Mouse (Mus musculus) heart, postnatal 0 days (tissue): ENCODE measurements around the gene Rbfox1. TPM values are rescaled to one million over a fixed set of nuclear protein-coding genes. Genes with fewer than 3 reads are reported as not detected.

Experiments
- ATAC-seq: fragments of 200-750 bp; cut with Nextera tagmentation; 2 replicates; pipeline ENCODE4 v1.8.0; 2017; ENCODE audit warnings: low read depth, moderate number of reproducible peaks, moderate library complexity; ENCODE audit not compliant: insufficient read depth
- DNase-seq: peaks from one replicate; pipeline ENCODE4 v3.0.0-alpha.2; 2016; ENCODE audit warnings: low spot score
- H3K27ac ChIP-seq: fragments of 300-500 bp; sonication (generic); 2 replicates; pipeline ENCODE4 v1.5.1; 2014; ENCODE audit warnings: low read depth, mild to moderate bottlenecking
- H3K27me3 ChIP-seq: fragments of 300-500 bp; sonication (generic); 2 replicates; pipeline ENCODE4 v1.6.1; 2014; ENCODE audit warnings: low read length, mixed read lengths; ENCODE audit not compliant: control insufficient read depth, insufficient read depth
- H3K36me3 ChIP-seq: fragments of 300-500 bp; sonication (generic); replicated peaks from 2 replicates; pipeline ENCODE4 v1.6.1; 2014; ENCODE audit warnings: low read length, mixed read lengths; ENCODE audit not compliant: control insufficient read depth, insufficient read depth
- H3K4me1 ChIP-seq: fragments of 300-500 bp; sonication (generic); 2 replicates; pipeline ENCODE4 v1.6.1; 2014; ENCODE audit warnings: antibody characterized with exemption; ENCODE audit not compliant: control insufficient read depth, insufficient read depth
- H3K4me2 ChIP-seq: fragments of 300-500 bp; sonication (generic); 2 replicates; pipeline ENCODE4 v1.6.1; 2014; ENCODE audit warnings: low read depth, mild to moderate bottlenecking, low read length, moderate library complexity
- H3K4me3 ChIP-seq: fragments of 300-500 bp; sonication (generic); 2 replicates; pipeline ENCODE4 v1.5.1; 2014; ENCODE audit warnings: low read depth, low read length
- H3K9ac ChIP-seq: fragments of 300-500 bp; sonication (generic); replicated peaks from 2 replicates; pipeline ENCODE4 v1.6.1; 2014; ENCODE audit warnings: low read depth, low read length, mixed read lengths
- H3K9me3 ChIP-seq: fragments of 300-500 bp; sonication (generic); replicated peaks from 2 replicates; pipeline ENCODE4 v1.6.1; 2016; ENCODE audit warnings: low read length; ENCODE audit not compliant: control insufficient read depth
- CTCF ChIP-seq: IDR thresholded peaks from 2 replicates; pipeline ENCODE4 v1.5.1; 2016; ENCODE audit warnings: antibody characterized with exemption, control low read depth, low read depth
- EP300 ChIP-seq: IDR thresholded peaks from 2 replicates; pipeline ENCODE4 v1.6.1; 2016; ENCODE audit warnings: antibody characterized with exemption, low read depth
- WGBS: fragments of 180-500 bp; shearing (Covaris S2); extraction: QIAGEN DNeasy Blood & Tissue Kit; methylation state at CpG from one replicate; pipeline ENCODE4 v1.1.7; 2014; 5-methylcytosine and 5-hydroxymethylcytosine counted together
- polyA plus RNA-seq: library from polyadenylated mRNA; unstranded; fragments of >200 nt; fragmentation: Nextera tagmentation; extraction: Ambion mirVana; gene quantifications from 2 replicates; pipeline ENCODE4 v1.2.1, GENCODE M21; 2015
- total RNA-seq: library from RNA; depleted of rRNA; stranded (reverse); fragments of >200 nt; gene quantifications from 2 replicates; pipeline ENCODE4 v1.2.3, GENCODE M21; 2014; ENCODE audit warnings: low replicate concordance

The Rbfox1 gene
- total and polyA plus RNA-seq, 2 experiments from 2014 or later: 6.0 to 15.3 TPM

DNA sequence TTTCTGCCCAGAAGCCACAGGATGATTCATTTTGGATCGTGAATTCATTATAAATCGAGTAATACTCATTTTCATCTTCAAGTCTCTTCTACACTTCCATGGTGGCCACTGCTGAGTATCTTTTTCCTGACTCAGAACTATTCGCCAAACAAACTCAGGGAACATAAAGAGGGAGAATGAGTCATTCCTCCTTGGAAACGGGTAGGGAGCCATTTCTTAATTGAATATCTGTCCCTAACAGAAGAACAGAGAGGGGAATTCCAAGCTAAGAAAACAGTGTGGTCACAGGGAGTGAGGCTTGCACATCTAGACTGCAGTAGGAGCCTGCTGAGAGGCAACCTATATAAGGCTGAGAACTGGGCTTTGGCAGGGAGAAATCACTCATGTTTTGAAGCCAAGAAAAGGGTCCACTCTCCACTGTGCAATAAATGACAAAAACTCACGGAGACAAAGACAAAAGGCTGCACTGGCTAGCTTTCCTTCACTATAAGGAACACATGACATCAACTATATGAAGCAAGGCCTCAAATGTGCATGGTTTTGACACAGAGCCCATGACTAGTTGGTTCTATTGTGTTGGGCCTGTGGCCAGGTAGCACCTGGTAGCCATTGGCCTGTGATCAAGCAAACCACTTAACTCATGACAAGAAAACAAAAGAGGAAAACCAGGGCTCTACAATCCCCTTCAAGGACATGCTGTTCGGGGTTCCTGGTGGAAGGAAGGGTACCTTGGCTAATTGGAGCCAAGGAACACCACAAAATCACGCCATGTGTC, 386.6 kb downstream of the Rbfox1 start:
- no peak for TF ChIP-seq EP300
- no peak for TF ChIP-seq CTCF
- no peak overlapping the region for H3K27ac ChIP-seq
- no peak overlapping the region for H3K4me3 ChIP-seq
- DNase-seq (no peak), ATAC-seq (no peak)
- no peak overlapping the region for H3K9ac ChIP-seq
- WGBS: 61% methylated on average over 7 of the region's 7 CpGs
- H3K4me1 ChIP-seq: no peaks in the 10 kb centered on the region
- no peaks in the 10 kb centered on the region for H3K27me3 ChIP-seq
- H3K36me3 ChIP-seq: no peaks in the 10 kb centered on the region
- H3K4me2 ChIP-seq: no peak overlapping the region
- no peaks in the 10 kb centered on the region for H3K9me3 ChIP-seq

DNA sequence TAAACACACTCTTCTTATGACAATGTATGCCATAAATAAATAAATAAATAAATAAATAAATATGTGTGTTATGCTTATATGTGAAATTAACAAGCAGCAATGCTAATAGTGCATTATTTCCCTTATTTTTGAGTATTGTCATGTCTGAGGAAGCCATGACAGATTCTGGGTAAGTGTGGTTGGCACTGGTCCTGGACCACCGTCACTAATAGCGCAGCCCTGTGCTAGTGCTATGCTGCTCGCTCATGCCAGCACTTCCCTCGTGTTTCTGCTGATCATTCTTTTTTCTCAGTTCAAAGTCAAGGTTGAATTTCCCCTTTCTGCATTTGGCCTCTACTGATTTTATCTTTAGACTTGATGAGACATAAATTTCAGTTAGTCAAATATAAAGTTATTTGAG, 398.3 kb downstream of the Rbfox1 start:
- no peaks in the 10 kb centered on the region for H3K4me1 ChIP-seq
- WGBS: 83% methylated on average over 4 of the region's 4 CpGs
- no peaks in the 10 kb centered on the region for H3K36me3 ChIP-seq
- no peaks in the 10 kb centered on the region for H3K9me3 ChIP-seq
- H3K27me3 ChIP-seq: no peaks in the 10 kb centered on the region
- H3K27ac ChIP-seq: no peak overlapping the region
- H3K4me3 ChIP-seq: no peak overlapping the region
- H3K4me2 ChIP-seq: no peak overlapping the region
- ATAC-seq (no peak), DNase-seq (no peak)
- TF ChIP-seq EP300: no peak
- TF ChIP-seq CTCF: no peak
- no peak overlapping the region for H3K9ac ChIP-seq

GRCm38 (mm10) chr16:6284317-6284716, 399.2 kb downstream of the Rbfox1 start:
- no peak overlapping the region for H3K9ac ChIP-seq
- no peak for TF ChIP-seq EP300
- no peak for TF ChIP-seq CTCF
- no peak for DNase-seq
- no peaks in the 10 kb centered on the region for H3K9me3 ChIP-seq
- no peaks in the 10 kb centered on the region for H3K4me1 ChIP-seq
- no peak for ATAC-seq
- WGBS: 49% methylated on average over 4 of the region's 4 CpGs
- H3K4me3 ChIP-seq: no peak overlapping the region
- H3K27me3 ChIP-seq: no peaks in the 10 kb centered on the region
- H3K36me3 ChIP-seq: no peaks in the 10 kb centered on the region
- H3K4me2 ChIP-seq: no peak overlapping the region
- H3K27ac ChIP-seq: no peak overlapping the region

DNA sequence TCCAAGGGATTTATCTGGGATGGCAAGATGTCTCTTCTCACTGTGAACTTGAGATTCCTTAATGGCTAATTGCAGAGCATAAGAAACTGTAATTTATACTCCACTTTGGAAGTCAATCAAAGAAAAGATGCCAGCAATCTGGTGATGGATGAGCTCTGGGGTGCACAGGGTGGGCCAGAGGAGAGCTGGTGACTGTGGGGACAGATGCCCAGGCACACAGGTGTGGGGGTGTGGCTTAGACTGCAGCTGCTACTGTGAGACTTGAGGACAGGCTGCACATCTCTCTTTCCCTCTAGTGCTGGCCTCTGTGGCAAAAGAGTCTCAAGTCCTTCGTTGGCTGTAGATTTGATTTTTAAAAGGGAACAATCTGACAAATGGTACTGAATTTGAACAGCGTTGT, 402.5 kb downstream of the Rbfox1 start:
- ATAC-seq: no peak
- DNase-seq: no peak
- Histone ChIP-seq H3K4me1 (no peaks in the 10 kb centered on the region), H3K27me3 (no peaks in the 10 kb centered on the region), H3K4me3 (no peak overlapping the region), H3K9me3 (no peaks in the 10 kb centered on the region), H3K27ac (no peak overlapping the region), H3K9ac (no peak overlapping the region), H3K36me3 (no peaks in the 10 kb centered on the region), H3K4me2 (no peak overlapping the region)
- TF ChIP-seq CTCF (no peak), EP300 (no peak)
- WGBS: 76% methylated on average over 2 of the region's 2 CpGs

DNA sequence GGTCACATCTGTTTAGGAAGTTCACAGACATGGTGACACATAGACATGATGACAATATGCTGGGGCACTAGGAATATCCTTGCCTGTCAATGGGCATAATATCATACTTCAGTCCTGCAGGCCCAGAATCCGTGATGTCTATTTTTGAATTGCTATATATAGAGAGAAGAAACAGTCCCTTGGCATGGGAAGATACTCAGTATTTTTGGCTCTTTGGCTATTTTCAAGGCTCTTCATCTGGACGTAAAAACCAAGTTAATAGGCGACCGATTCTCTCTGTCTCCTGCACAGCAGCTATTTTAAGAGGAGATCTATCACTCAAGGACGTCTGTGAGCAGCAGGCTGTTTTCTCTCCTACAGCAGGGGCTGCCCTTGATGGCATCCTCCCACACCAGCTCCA, 415.0 kb downstream of the Rbfox1 start:
- H3K4me3 ChIP-seq: no peak overlapping the region
- no peak for DNase-seq
- H3K36me3 ChIP-seq: no peaks in the 10 kb centered on the region
- ATAC-seq: no peak
- H3K4me1 ChIP-seq: no peaks in the 10 kb centered on the region
- no peak for TF ChIP-seq CTCF
- TF ChIP-seq EP300: no peak
- no peak overlapping the region for H3K27ac ChIP-seq
- 34% methylated on average over 5 of the region's 5 CpGs for WGBS
- H3K9ac ChIP-seq: no peak overlapping the region
- no peaks in the 10 kb centered on the region for H3K9me3 ChIP-seq
- no peaks in the 10 kb centered on the region for H3K27me3 ChIP-seq
- no peak overlapping the region for H3K4me2 ChIP-seq

DNA sequence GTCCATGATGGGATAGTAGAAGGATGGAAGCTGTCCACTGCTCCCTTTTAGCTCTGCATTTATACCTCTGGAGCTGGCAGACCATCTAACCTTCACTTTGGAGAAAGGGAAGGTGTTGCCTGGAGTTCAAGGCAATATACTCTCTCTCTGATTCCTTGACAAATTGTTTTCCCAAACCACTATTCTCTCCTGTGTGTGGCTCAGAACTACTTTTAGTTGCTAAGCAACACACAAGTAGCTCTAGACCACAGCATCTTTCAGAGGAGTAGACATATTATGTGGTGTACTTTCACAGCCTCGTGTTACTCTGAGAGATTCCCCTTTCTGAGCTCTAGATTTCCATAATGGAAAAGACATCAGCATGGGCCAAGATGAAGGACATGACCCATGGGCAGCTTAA, 417.9 kb downstream of the Rbfox1 start:
- Histone ChIP-seq H3K9me3 (no peaks in the 10 kb centered on the region), H3K36me3 (no peaks in the 10 kb centered on the region), H3K4me3 (no peak overlapping the region), H3K4me2 (no peak overlapping the region), H3K9ac (no peak overlapping the region), H3K4me1 (no peaks in the 10 kb centered on the region), H3K27me3 (no peaks in the 10 kb centered on the region), H3K27ac (no peak overlapping the region)
- DNase-seq (no peak), ATAC-seq (no peak)
- TF ChIP-seq EP300 (no peak), CTCF (no peak)
- WGBS: 52% methylated on average over 1 of the region's 1 CpGs
